Mouse (Mus musculus): ENCODE measurements at regions not wholly inside any gene's neighbourhood (a gene's known extent, or its start where the extent isn't known, plus 50 kb on each side); places are given as distances from the start of the nearest gene placed in this dataset.

- DNase-seq (ENCODE audit: low read depth): no peak
Observed at GRCm38 (mm10) chr3:60311178-60311577, 161.5 kb upstream of the Mbnl1 start.

- no peak for DNase-seq (ENCODE audit: low read depth)
Observed at GRCm38 (mm10) chr3:60320213-60320936, 152.3 kb upstream of the Mbnl1 start.

- DNase-seq (ENCODE audit: low read depth): no peak
Observed at GRCm38 (mm10) chr3:60323514-60323913, 149.1 kb upstream of the Mbnl1 start.

- DNase-seq (ENCODE audit: low read depth): no peak
Observed at GRCm38 (mm10) chr3:60324416-60324815, 148.2 kb upstream of the Mbnl1 start.

GRCm38 (mm10) chr3:60324969-60325368 lies 147.7 kb upstream of the Mbnl1 start:
- DNase-seq (ENCODE audit: low read depth): no peak

- DNase-seq (ENCODE audit: low read depth): no peak
Observed at GRCm38 (mm10) chr3:60332460-60332859, 140.2 kb upstream of the Mbnl1 start.

- no peak for DNase-seq (ENCODE audit: low read depth)
Observed at GRCm38 (mm10) chr3:60333669-60334068, 139.0 kb upstream of the Mbnl1 start.

GRCm38 (mm10) chr3:60334133-60334532 lies 138.5 kb upstream of the Mbnl1 start:
- DNase-seq (ENCODE audit: low read depth): no peak

GRCm38 (mm10) chr3:60346390-60346789 lies 126.2 kb upstream of the Mbnl1 start:
- DNase-seq (ENCODE audit: low read depth): peak; percentile 20

GRCm38 (mm10) chr3:60347049-60347448 lies 125.6 kb upstream of the Mbnl1 start:
- no peak for DNase-seq (ENCODE audit: low read depth)

GRCm38 (mm10) chr3:60371176-60371965 lies 101.3 kb upstream of the Mbnl1 start:
- DNase-seq (ENCODE audit: low read depth): no peak

- no peak for DNase-seq (ENCODE audit: low read depth)
Observed at GRCm38 (mm10) chr3:60373662-60374061, 99.0 kb upstream of the Mbnl1 start.

GRCm38 (mm10) chr3:60388593-60388992 lies 84.0 kb upstream of the Mbnl1 start:
- DNase-seq (ENCODE audit: low read depth): no peak

- DNase-seq (ENCODE audit: low read depth): no peak
Observed at GRCm38 (mm10) chr3:60389032-60389431, 83.6 kb upstream of the Mbnl1 start.

- no peak for DNase-seq (ENCODE audit: low read depth)
Observed at GRCm38 (mm10) chr3:60395299-60395698, 77.3 kb upstream of the Mbnl1 start.

- no peak for DNase-seq (ENCODE audit: low read depth)
Observed at GRCm38 (mm10) chr3:60396971-60397370, 75.7 kb upstream of the Mbnl1 start.

GRCm38 (mm10) chr3:60398796-60399195 lies 73.8 kb upstream of the Mbnl1 start:
- no peak for DNase-seq (ENCODE audit: low read depth)

- DNase-seq (ENCODE audit: low read depth): peak; percentile 95
Observed at GRCm38 (mm10) chr3:60402251-60402830, 70.3 kb upstream of the Mbnl1 start.

- peak; percentile 85 for DNase-seq (ENCODE audit: low read depth)
Observed at GRCm38 (mm10) chr3:60407426-60407825, 65.2 kb upstream of the Mbnl1 start.

- DNase-seq (ENCODE audit: low read depth): no peak
Observed at GRCm38 (mm10) chr3:60407906-60408305, 64.7 kb upstream of the Mbnl1 start.

- DNase-seq (ENCODE audit: low read depth): no peak
Observed at GRCm38 (mm10) chr3:60408553-60409282, 63.9 kb upstream of the Mbnl1 start.

- DNase-seq (ENCODE audit: low read depth): no peak
Observed at GRCm38 (mm10) chr3:60409283-60409633, 63.4 kb upstream of the Mbnl1 start.
